Mouse (Mus musculus) lung, adult 2 months (tissue): ENCODE measurements around the gene Atp8a2.

Experiments used
- CTCF ChIP-seq: fragments of 200-500 bp; IDR thresholded peaks from 2 replicates; pipeline ENCODE4 v1.5.1; 2011; ENCODE audit warnings: mild to moderate bottlenecking, low read length, control low read depth; ENCODE audit not compliant: insufficient read depth
- POLR2A ChIP-seq: fragments of 200-500 bp; IDR thresholded peaks from 2 replicates; pipeline ENCODE4 v1.6.1; 2011; ENCODE audit warnings: low read depth, mild to moderate bottlenecking, control low read depth, low read length, borderline replicate concordance; ENCODE audit errors: extremely low read depth

GRCm38 (mm10) chr14:59807528-59808300 is 389.3 kb downstream of the Atp8a2 start:
- TF ChIP-seq POLR2A (no peak), CTCF (no peak)
